Mouse (Mus musculus): ENCODE results near the gene Tspan32. TPM values are rescaled to one million over a fixed set of nuclear protein-coding genes. Genes with fewer than 3 reads are reported as not detected.

Gene Tspan32
- polyA plus RNA-seq, 1 experiment from 2014 or later: 6.0 TPM

DNA sequence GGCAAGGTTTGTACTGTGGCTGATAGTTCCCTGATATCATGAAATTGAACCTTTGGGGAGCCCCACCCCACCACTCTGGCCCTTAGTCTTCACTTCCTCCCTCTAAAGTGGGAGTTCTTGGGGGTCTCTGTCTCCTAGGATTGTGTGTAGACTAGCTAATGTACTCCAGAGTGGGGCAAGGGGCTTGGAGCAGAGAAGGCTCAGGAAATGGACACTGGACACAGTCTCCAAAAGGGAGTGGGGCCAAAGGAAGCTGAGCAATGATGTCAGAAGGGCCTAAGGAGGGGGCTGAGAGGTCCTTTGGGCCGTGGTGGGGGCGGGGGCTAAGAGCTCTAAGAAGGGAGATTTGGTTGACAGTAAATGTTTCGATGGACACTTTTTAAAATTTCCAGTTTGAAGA lies 50.2 kb downstream of the Tspan32 start:
- H3K4me3 ChIP-seq: peak overlapping the region; percentile 95
- peaks cover 50% of the 10 kb centered on the region for H3K36me3 ChIP-seq

DNA sequence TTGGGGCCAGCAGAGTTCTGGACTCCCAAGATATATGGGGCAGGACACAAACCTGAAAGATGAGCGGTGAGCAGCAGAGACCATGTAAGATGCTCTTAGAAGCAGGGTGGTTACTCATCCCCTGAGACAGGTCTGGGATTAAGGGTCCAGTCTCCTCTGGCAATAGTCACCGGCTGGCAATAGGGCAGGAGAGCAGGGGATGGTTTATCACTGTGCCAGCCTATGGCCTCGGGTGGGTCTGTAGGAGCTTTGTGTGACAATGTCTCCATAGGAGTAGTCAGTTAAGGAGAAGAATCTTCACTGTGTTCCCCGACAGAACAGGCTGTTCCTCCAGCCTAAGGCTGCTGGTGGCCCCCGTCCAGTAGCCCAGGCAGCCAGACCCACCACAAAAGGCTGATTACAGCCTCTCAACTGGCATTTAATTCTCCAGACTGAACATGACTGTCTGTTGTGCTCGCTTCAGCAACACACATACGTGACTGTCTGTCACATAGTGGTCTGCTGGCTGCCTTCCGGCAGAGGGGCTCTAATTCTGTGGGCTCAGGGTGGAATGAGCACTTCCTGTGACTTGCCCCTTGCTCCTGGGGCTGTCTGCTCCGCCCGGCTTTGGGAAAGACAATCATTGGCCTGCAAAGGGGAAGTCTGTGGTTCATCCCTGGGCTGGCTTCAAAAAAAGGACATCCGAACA lies 50.8 kb downstream of the Tspan32 start:
- Histone ChIP-seq H3K4me3 (peak overlapping the region; percentile 95), H3K36me3 (peaks cover 56% of the 10 kb centered on the region), H3K27me3 (ENCODE audit: low read depth, poor library complexity, severe bottlenecking) (no peaks in the 10 kb centered on the region), H3K27ac (replicated peaks) (0 out of 2 replicates have a peak overlapping the region, but pooled peaks have one; percentile 96), H3K4me1 (peaks cover 43% of the 10 kb centered on the region), H3K9me3 (replicated peaks) (no peaks in the 10 kb centered on the region)
- 79% methylated on average over 11 of the region's 11 CpGs for WGBS
- DNase-seq (ENCODE audit: low spot score): no peak

More for the DNA sequence above, 50.2 kb downstream of the Tspan32 start:
- 93% methylated on average over 3 of the region's 3 CpGs for WGBS
- Histone ChIP-seq H3K27me3 (ENCODE audit: low read depth, poor library complexity, severe bottlenecking) (no peaks in the 10 kb centered on the region), H3K9me3 (replicated peaks) (no peaks in the 10 kb centered on the region), H3K4me1 (peaks cover 43% of the 10 kb centered on the region), H3K27ac (replicated peaks) (peak overlapping the region; percentile 96)
- no peak for DNase-seq (ENCODE audit: low spot score)

DNA sequence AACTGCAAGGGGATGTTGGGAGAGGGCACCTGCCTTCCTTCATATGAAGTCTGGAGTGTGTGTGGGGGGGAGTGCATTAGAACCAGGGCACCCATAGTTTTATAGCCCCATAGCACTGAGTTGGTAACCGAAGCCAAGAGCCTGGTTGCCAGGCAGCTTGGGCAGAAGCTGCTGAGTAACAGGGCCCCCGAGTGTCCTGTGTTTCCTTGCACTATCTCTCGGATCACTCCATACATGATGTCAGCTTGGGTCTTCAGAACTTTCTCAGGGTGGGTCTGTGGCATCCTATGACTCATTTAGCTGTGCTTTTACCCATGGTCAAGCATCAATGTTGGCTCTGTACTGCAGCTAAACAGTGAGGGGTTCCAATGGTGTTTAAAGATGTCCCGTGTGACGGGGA lies 52.2 kb downstream of the Tspan32 start:
- no peak for DNase-seq (ENCODE audit: low spot score)
- Histone ChIP-seq H3K4me1 (peaks cover 40% of the 10 kb centered on the region), H3K27me3 (ENCODE audit: low read depth, poor library complexity, severe bottlenecking) (no peaks in the 10 kb centered on the region), H3K27ac (replicated peaks) (no peak overlapping the region), H3K4me3 (no peak overlapping the region), H3K9me3 (replicated peaks) (no peaks in the 10 kb centered on the region), H3K36me3 (peaks cover 69% of the 10 kb centered on the region)
- WGBS: 86% methylated on average over 5 of the region's 5 CpGs

DNA sequence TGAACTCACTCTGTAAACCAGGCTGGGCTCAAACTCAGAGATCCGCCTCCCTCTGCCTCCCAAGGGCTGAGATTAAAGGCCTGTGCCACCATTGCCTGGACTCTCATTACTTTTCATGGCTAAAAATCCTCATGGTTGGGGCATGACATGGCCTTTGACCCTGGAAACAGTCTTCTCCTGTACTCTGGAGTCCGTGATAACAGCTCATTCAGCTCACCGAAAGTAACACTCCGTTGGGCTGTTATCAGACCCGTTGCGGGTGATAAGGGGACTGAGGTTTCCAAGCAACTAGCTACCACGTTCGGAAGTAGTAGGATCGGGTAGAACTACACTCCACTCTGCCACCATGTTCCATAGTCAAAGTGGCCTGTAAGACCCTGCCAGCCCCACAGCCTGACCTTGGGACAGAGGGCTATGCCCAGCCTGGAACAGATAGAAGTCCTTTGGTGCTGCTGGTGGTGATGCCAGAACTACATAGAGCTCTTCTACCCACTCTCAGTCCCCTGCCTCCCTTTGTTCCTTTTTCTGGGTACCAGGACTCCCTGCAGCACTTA lies 52.9 kb downstream of the Tspan32 start:
- no peak overlapping the region for H3K27ac ChIP-seq (replicated peaks)
- H3K4me3 ChIP-seq: no peak overlapping the region
- peaks cover 76% of the 10 kb centered on the region for H3K36me3 ChIP-seq
- H3K9me3 ChIP-seq (replicated peaks): no peaks in the 10 kb centered on the region
- WGBS: 88% methylated on average over 9 of the region's 9 CpGs
- H3K4me1 ChIP-seq: peaks cover 35% of the 10 kb centered on the region
- no peak for DNase-seq (ENCODE audit: low spot score)
- H3K27me3 ChIP-seq (ENCODE audit: low read depth, poor library complexity, severe bottlenecking): no peaks in the 10 kb centered on the region

DNA sequence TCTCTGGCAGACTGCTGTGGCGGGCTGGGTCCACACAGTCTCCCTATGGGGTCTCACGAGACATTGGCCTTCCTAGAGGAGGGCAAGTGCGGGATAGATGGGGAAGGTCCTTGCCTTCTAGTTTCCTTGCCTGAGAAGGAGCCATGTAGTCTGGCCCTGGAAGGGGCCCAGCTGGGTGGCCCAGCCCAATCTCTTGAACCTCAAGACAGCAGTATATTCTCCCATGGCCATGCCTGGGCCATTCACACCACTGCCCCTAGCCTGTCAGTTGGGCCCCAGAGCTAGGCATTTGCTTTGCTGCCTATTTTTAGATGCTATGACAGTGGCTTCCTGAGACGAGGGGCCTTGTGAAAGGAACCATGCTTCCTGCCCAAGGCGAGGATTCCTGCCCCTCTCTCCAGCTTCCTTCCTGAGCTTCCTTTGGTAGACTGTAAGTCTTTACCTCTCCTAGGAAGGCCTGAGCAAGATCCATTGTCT lies 53.4 kb downstream of the Tspan32 start:
- Histone ChIP-seq H3K36me3 (peaks cover 82% of the 10 kb centered on the region), H3K27ac (replicated peaks) (no peak overlapping the region)

DNA sequence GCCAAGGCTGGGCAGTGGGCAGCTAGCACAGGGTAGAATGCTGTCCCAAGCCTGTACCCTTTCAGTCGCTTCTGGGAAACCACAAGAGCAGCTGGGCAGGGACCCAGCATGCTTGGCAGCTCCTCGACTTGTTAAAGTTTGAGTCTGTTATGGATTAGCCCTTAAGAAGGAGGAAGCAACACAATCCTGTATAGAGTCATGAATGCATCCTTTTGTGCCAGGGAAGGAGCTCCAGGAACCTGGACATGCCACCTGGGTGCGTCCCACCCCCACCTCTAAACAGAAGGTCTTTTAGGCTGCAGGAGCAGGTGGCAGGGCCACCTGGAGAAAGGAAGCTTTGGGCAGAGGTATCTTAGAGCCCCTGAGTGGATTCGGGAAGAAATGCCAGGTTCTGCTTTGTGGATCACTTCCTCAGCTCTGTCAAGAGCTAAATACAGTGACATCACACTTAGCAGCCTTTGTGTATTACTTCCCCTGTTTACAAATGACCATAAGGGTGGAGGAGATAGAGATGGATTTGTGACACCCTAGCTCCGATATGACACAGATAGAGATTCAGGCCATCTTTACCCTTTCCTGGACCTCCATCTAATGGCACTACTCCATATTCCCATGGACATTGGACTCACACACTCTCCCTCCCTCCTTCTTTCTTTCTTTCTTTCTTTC lies 54.5 kb downstream of the Tspan32 start:
- 80% methylated on average over 5 of the region's 5 CpGs for WGBS
- H3K4me3 ChIP-seq: no peak overlapping the region
- peaks cover 31% of the 10 kb centered on the region for H3K4me1 ChIP-seq
- H3K27me3 ChIP-seq (ENCODE audit: low read depth, poor library complexity, severe bottlenecking): no peaks in the 10 kb centered on the region
- H3K27ac ChIP-seq (replicated peaks): peak overlapping the region; percentile 39; the same call in 1 of the 2 replicates
- no peaks in the 10 kb centered on the region for H3K9me3 ChIP-seq (replicated peaks)
- no peak for DNase-seq (ENCODE audit: low spot score)
- H3K36me3 ChIP-seq: peaks cover 92% of the 10 kb centered on the region

More for the DNA sequence above, 53.4 kb downstream of the Tspan32 start:
- WGBS: 82% methylated on average over 5 of the region's 5 CpGs
- DNase-seq (ENCODE audit: low spot score): no peak
- Histone ChIP-seq H3K9me3 (replicated peaks) (no peaks in the 10 kb centered on the region), H3K4me3 (no peak overlapping the region), H3K4me1 (peaks cover 31% of the 10 kb centered on the region), H3K27me3 (ENCODE audit: low read depth, poor library complexity, severe bottlenecking) (no peaks in the 10 kb centered on the region)

DNA sequence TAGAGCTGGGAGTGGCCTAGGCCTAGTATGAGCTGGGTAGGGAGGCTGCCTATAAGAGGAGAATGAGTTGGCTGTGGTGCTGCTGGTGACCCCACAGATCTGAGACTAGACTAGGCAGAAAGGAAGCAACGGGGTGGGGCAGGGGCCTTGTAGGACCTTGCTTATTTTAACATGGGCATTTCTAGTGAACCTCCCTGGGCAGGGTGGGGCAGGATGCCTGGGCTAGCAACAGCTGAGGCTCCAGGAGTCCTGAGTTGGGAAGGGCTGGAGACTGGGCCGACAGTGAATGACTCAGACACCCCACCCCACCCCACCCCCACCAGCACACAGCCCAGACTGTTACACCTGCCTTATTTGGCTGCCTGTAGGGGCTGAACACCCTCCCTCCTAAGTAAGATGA lies 57.9 kb downstream of the Tspan32 start:
- WGBS: 81% methylated on average over 2 of the region's 2 CpGs
- no peaks in the 10 kb centered on the region for H3K9me3 ChIP-seq (replicated peaks)
- DNase-seq (ENCODE audit: low spot score): no peak

DNA sequence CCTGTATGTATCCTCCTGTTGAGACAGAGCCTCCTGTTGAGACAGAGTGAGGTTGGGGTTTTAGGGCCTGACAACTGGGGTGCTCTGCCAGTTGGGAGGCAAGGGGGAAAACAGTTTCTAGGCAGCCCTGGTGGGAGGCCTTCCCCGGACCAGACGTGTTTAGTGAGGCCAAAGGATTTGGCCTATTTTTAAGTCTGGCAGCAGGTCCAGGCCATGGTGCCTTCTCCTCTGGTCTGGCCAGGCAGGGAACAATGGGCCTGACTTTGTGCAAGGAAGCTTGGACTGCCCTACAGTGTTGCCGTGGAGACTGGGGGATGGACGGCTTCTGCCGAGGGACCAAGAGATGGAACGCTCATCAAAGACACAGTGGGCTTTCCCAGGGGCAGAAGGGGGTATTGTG lies 59.4 kb downstream of the Tspan32 start:
- peaks cover 25% of the 10 kb centered on the region for H3K4me1 ChIP-seq
- no peaks in the 10 kb centered on the region for H3K27me3 ChIP-seq (ENCODE audit: low read depth, poor library complexity, severe bottlenecking)
- peaks cover 90% of the 10 kb centered on the region for H3K36me3 ChIP-seq
- 49% methylated on average over 6 of the region's 6 CpGs for WGBS
- no peaks in the 10 kb centered on the region for H3K9me3 ChIP-seq (replicated peaks)
- 0 out of 2 replicates have a peak overlapping the region, but pooled peaks have one; percentile 33 for H3K27ac ChIP-seq (replicated peaks)
- DNase-seq (ENCODE audit: low spot score): no peak
- no peak overlapping the region for H3K4me3 ChIP-seq

More for the DNA sequence above, 57.9 kb downstream of the Tspan32 start:
- Histone ChIP-seq H3K27me3 (ENCODE audit: low read depth, poor library complexity, severe bottlenecking) (no peaks in the 10 kb centered on the region), H3K4me1 (peaks cover 15% of the 10 kb centered on the region), H3K4me3 (no peak overlapping the region), H3K27ac (replicated peaks) (no peak overlapping the region), H3K36me3 (peaks cover 94% of the 10 kb centered on the region)

DNA sequence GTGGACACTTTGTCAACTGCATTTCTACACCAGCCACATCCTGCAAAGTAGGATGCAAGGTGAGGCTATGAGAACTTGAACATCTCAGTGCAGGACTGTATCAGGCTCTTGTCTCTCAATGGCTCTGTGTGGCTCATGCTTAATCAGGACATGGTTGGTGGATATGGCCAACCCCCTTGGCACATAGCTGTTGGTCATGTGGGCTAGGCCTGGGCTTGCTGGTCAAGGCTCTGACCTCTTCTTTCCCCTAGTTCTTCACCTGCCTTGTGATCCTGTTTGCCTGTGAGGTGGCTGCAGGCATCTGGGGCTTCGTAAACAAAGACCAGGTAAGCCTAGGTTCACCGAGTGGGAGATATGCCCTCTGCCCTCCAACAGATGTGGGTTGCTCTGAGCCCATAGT lies 60.8 kb downstream of the Tspan32 start:
- Histone ChIP-seq H3K27ac (replicated peaks) (no peak overlapping the region), H3K27me3 (ENCODE audit: low read depth, poor library complexity, severe bottlenecking) (no peaks in the 10 kb centered on the region), H3K9me3 (replicated peaks) (no peaks in the 10 kb centered on the region), H3K36me3 (peaks cover 79% of the 10 kb centered on the region), H3K4me3 (no peak overlapping the region), H3K4me1 (peaks cover 35% of the 10 kb centered on the region)
- no peak for DNase-seq (ENCODE audit: low spot score)
- 94% methylated on average over 2 of the region's 2 CpGs for WGBS

DNA sequence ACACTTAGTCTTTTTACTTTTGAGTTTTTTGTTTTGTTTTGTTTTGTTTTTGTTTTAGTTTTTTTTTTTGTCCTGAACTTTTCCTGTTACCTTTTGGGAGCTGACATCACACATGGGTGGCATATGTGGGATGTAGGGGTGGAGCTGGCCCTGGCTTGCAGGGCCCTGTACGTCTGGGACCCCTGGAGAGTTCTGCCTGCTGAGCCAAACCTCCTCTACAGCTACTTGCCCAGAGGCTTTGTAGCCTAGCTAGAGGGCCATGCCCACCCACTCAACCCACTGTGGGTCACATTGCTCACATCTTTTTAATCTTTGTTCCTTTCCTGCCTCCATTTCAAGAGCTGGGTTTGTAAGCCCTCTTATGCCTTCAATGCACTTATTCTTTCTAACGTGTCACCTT lies 62.6 kb downstream of the Tspan32 start:
- Histone ChIP-seq H3K27me3 (ENCODE audit: low read depth, poor library complexity, severe bottlenecking) (no peaks in the 10 kb centered on the region), H3K27ac (replicated peaks) (peak overlapping the region; percentile 92), H3K4me3 (no peak overlapping the region), H3K9me3 (replicated peaks) (no peaks in the 10 kb centered on the region), H3K4me1 (peaks cover 45% of the 10 kb centered on the region), H3K36me3 (peaks cover 71% of the 10 kb centered on the region)
- DNase-seq (ENCODE audit: low spot score): no peak
- 84% methylated on average over 2 of the region's 2 CpGs for WGBS

DNA sequence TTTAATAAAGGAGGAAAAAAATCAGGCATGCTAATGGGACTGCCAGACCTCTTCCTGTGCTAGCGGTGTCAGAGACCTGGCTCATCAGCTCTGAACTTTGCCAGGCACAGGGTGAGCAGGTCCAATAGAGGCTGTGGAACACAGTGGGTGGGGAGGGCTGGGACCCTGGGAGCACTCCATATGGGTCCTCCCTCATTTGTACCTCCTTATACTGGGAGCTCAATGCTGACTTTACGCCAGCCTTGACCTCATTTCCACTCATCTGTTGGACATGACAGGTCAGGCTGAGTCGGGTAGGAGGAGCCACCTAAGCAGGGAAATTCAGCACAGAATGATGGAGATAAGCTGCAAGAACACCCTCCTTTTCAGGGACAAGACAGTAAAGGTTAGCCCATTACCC lies 63.1 kb downstream of the Tspan32 start:
- H3K27me3 ChIP-seq (ENCODE audit: low read depth, poor library complexity, severe bottlenecking): no peaks in the 10 kb centered on the region
- H3K4me3 ChIP-seq: peak overlapping the region; percentile 93
- WGBS: 91% methylated on average over 3 of the region's 3 CpGs
- DNase-seq (ENCODE audit: low spot score): no peak
- H3K27ac ChIP-seq (replicated peaks): peak overlapping the region; percentile 92
- H3K4me1 ChIP-seq: peaks cover 45% of the 10 kb centered on the region
- H3K9me3 ChIP-seq (replicated peaks): no peaks in the 10 kb centered on the region
- H3K36me3 ChIP-seq: peaks cover 67% of the 10 kb centered on the region

DNA sequence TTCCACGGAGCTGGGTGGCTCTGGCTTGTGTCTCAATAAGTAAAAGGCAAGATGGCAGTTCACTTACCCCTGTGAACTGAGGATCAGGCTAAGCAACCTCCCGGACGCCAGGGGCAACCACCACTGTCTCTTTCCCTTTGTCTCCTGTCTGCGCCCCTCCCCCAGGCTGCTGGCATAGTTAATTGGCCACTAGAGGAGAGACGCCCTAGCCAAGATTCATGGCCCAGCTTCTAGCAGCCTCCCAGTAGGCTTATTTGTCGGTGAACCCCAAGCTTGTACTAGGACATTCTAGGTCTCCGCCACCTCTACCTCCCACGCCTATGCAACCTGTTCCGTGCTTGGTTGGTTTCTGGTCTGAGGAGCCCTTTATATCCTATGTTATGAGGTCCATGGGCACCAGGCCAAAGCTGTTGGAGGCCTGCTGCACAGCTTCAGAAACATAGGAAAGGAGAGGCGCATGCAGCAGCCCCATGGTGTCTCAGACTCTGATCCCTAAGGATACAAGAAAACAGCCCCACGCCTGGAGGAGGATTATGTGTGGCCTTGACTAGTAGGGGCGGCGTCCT lies 63.6 kb downstream of the Tspan32 start:
- peaks cover 62% of the 10 kb centered on the region for H3K36me3 ChIP-seq
- no peaks in the 10 kb centered on the region for H3K9me3 ChIP-seq (replicated peaks)
- 54% methylated on average over 13 of the region's 13 CpGs for WGBS
- DNase-seq (ENCODE audit: low spot score): peak; percentile 49
- H3K27me3 ChIP-seq (ENCODE audit: low read depth, poor library complexity, severe bottlenecking): no peaks in the 10 kb centered on the region
- H3K4me1 ChIP-seq: peaks cover 44% of the 10 kb centered on the region
- H3K4me3 ChIP-seq: peak overlapping the region; percentile 93
- peak overlapping the region; percentile 92 for H3K27ac ChIP-seq (replicated peaks)

Measured in midbrain, embryonic 10.5 days (tissue).